Comparison of ENCODE assay signal across 9 mouse cellular contexts in the genomic region with DNA sequence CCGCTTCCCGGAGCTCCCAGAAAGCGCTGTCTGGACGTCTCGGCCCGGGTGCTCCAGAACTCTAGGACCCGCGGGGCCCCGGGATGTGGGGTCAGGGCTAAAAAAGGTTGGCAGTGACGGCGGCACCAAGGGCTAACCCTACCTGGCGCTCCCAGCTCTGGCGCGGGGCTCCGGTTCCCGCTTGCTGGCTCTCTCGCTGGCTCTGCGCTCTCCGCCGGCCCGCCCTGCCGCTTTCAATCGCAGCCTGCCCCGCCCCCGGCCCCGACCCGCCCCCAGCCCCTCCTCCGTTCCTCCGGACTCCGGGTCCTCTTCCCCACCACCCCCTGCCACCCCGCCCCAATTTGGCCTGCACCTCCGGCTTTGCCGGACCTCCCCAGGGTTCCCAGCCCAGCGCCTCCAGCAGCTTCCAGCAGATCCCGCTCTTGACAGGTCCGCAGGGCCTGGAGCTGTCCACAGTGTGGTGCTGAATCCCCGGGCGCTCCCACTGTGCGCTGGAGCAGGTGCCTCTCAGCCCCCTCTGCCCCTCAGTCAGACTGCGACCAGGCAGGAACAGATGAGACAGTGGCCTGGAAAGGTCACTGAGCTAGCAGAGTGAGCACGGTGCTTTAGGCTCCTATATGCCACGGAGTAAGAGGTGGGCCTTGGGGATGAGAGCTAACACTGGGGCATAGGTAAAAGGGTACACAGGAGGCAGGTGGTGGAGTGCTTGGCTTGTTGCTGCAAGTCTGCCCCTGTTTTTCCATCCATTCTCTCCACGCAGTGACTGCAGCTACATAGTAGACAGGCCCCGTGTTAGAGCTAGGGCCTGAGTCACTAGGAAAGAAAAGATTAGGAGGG. TPM values are rescaled to one million over a fixed set of nuclear protein-coding genes. Genes with fewer than 3 reads are reported as not detected.
DNase-seq lines count a peak whose midpoint lies in the region; ATAC-seq and TF ChIP-seq lines count a peak whose summit lies in the region.
"Had no signal": no experiment of that assay in that cellular context is flagged by ENCODE, and none has a peak within 500 bp of the region (broad histone marks: within the 10 kb centered on the region; RNA-seq: fewer than 3 reads in every experiment).

Gene Grm2 (minus strand): TSS at position 199 of the 837 bp plus-strand sequence.

- H3K4me3 ChIP-seq in ES-Bruce4 (ENCODE audit: low read depth, low read length): peak within 1 kb of the TSS; percentile 65
- peak within 1 kb of the TSS; percentile 42 for H3K4me3 ChIP-seq in forebrain, embryonic 14.5 days (ENCODE audit: low read depth, low read length)
- peak within 1 kb of the TSS; percentile 48 for H3K4me3 ChIP-seq in hindbrain, embryonic 12.5 days
- peak within 1 kb of the TSS; percentile 24 for H3K4me3 ChIP-seq in stomach, embryonic 15.5 days (replicated peaks)
- H3K4me3 ChIP-seq: erythroblast, embryonic 14.5 days had no signal

- H3K9me3 ChIP-seq in ES-Bruce4 (replicated peaks; ENCODE audit: control insufficient read depth, insufficient read depth, low read length, poor library complexity, severe bottlenecking): peaks cover 3% of the 10 kb centered on the region; the same call in 1 of the 2 replicates
- H3K9me3 ChIP-seq in forebrain, embryonic 14.5 days (replicated peaks; ENCODE audit: control insufficient read depth, low read length): no peaks in the 10 kb centered on the region
- H3K9me3 ChIP-seq in hindbrain, embryonic 12.5 days (replicated peaks): no peaks in the 10 kb centered on the region
- no peaks in the 10 kb centered on the region for H3K9me3 ChIP-seq in stomach, embryonic 15.5 days

- H3K9ac ChIP-seq in ES-Bruce4 (ENCODE audit: low read depth, poor library complexity, severe bottlenecking): 0 out of 2 replicates have a peak within 1 kb of the TSS, but pooled peaks have one; percentile 24
- peak within 1 kb of the TSS; percentile 64 for H3K9ac ChIP-seq in forebrain, embryonic 14.5 days (ENCODE audit: low read length)
- H3K9ac ChIP-seq in hindbrain, embryonic 12.5 days: peak within 1 kb of the TSS; percentile 61
- H3K9ac ChIP-seq in stomach, embryonic 15.5 days: no peak within 1 kb of the TSS

- peak within 1 kb of the TSS; percentile 77 for H3K4me2 ChIP-seq in forebrain, embryonic 14.5 days (ENCODE audit: low read length)
- peak within 1 kb of the TSS; percentile 84 for H3K4me2 ChIP-seq in hindbrain, embryonic 12.5 days (replicated peaks)
- H3K4me2 ChIP-seq in stomach, embryonic 15.5 days: peak within 1 kb of the TSS; percentile 61

- no peak for TF ChIP-seq CTCF in ES-Bruce4 (IDR thresholded peaks at IDR 0.05; ENCODE audit: low read depth, low read length)

- peaks cover 4% of the 10 kb centered on the region; the same call in 1 of the 2 replicates for H3K27me3 ChIP-seq in ES-Bruce4 (ENCODE audit: control insufficient read depth, insufficient read depth, low read length, poor library complexity, severe bottlenecking)
- H3K27me3 ChIP-seq in forebrain, embryonic 14.5 days (replicated peaks; ENCODE audit: control insufficient read depth, insufficient read depth, low read length): 0 out of 2 replicates have a peak, but pooled peaks cover 10% of the 10 kb centered on the region
- peaks cover 19% of the 10 kb centered on the region for H3K27me3 ChIP-seq in hindbrain, embryonic 12.5 days
- peaks cover 21% of the 10 kb centered on the region for H3K27me3 ChIP-seq in stomach, embryonic 15.5 days (replicated peaks)

- H3K4me1 ChIP-seq in ES-Bruce4 (ENCODE audit: control insufficient read depth, insufficient read depth, low read length): no peaks in the 10 kb centered on the region
- H3K4me1 ChIP-seq in forebrain, embryonic 14.5 days (ENCODE audit: control insufficient read depth, insufficient read depth, low read length): no peaks in the 10 kb centered on the region
- H3K4me1 ChIP-seq in hindbrain, embryonic 12.5 days: peaks cover 33% of the 10 kb centered on the region
- peaks cover 9% of the 10 kb centered on the region; the same call in 1 of the 2 replicates for H3K4me1 ChIP-seq in stomach, embryonic 15.5 days

- peaks cover 7% of the 10 kb centered on the region; the same call in 1 of the 2 replicates for H3K36me3 ChIP-seq in ES-Bruce4 (ENCODE audit: control insufficient read depth, insufficient read depth, low read length, poor library complexity, severe bottlenecking)
- peaks cover 24% of the 10 kb centered on the region for H3K36me3 ChIP-seq in forebrain, embryonic 14.5 days (ENCODE audit: control insufficient read depth, insufficient read depth, low read length)
- peaks cover 22% of the 10 kb centered on the region for H3K36me3 ChIP-seq in hindbrain, embryonic 12.5 days
- H3K36me3 ChIP-seq in stomach, embryonic 15.5 days: peaks cover 19% of the 10 kb centered on the region

- peak; percentile 74 for DNase-seq in adrenal gland, adult 2 months
- DNase-seq in forebrain, embryonic 14.5 days (ENCODE audit: low spot score): peak; percentile 65
- no peak for DNase-seq in left cerebral cortex, adult 8-10 months (ENCODE audit: low spot score in 2 of 2)
- peak; percentile 56 for DNase-seq in lung, postnatal 36 days
- DNase-seq in right cerebral cortex, postnatal 25 days: no peak

- no peak within 1 kb of the TSS for H3K27ac ChIP-seq in ES-Bruce4 (ENCODE audit: insufficient read depth, low read length)
- H3K27ac ChIP-seq in forebrain, embryonic 14.5 days (ENCODE audit: low read depth, low read length): 0 out of 2 replicates have a peak within 1 kb of the TSS, but pooled peaks have one; percentile 44
- H3K27ac ChIP-seq in hindbrain, embryonic 12.5 days: peak within 1 kb of the TSS; percentile 48; the same call in 1 of the 2 replicates
- H3K27ac ChIP-seq in stomach, embryonic 15.5 days: no peak within 1 kb of the TSS

- no peak for TF ChIP-seq POLR2A in ES-Bruce4 (IDR thresholded peaks at IDR 0.05; ENCODE audit: insufficient read depth, low read length)

- 1% methylated on average over 38 of the region's 44 CpGs for WGBS in forebrain, embryonic 14.5 days
- under 1% methylated on average over 42 of the region's 44 CpGs for WGBS in hindbrain, embryonic 12.5 days
- 1% methylated on average over 42 of the region's 44 CpGs for WGBS in stomach, embryonic 15.5 days

- no peak; the same call in 1 of the 2 replicates for TF ChIP-seq EP300 in ES-Bruce4 (IDR thresholded peaks at IDR 0.05; ENCODE audit: insufficient read depth, low read depth, low read length)

- ATAC-seq in forebrain, embryonic 14.5 days: peak; percentile 68
- ATAC-seq in hindbrain, embryonic 12.5 days (ENCODE audit: low FRiP score): peak; percentile 78
- peak; percentile 68 for ATAC-seq in stomach, embryonic 15.5 days (ENCODE audit: insufficient read depth, low FRiP score, low read depth)

RNA-seq across cellular contexts. Expression of gene Grm2, which starts in this region (rescaled TPM):
- polyA plus RNA-seq in ES-Bruce4 (2011; ENCODE audit: insufficient read depth, insufficient read length, low read depth, missing spikeins): not detected in 2 replicates
- total RNA-seq in adrenal gland, adult 2 months (2021): not detected
- not detected in 2 replicates for polyA plus RNA-seq in adrenal gland, adult 2 months (2012; rRNA removed)
- 6.7 and 10.4 TPM in 2 replicates for polyA plus RNA-seq in forebrain, embryonic 14.5 days (2014; fragmentation: Nextera tagmentation; extraction: Ambion mirVana)
- polyA plus RNA-seq in hindbrain, embryonic 12.5 days (2016; fragmentation: Nextera tagmentation; extraction: Ambion mirVana): 4.4 and 4.7 TPM in 2 replicates
- total RNA-seq in left cerebral cortex, adult 8-10 months (2022): 10 to 100 TPM; 42.5 to 59.1 (median 45.4) TPM
- not detected in 2 replicates for polyA plus RNA-seq in stomach, embryonic 15.5 days (2015; fragmentation: Nextera tagmentation; extraction: Ambion mirVana)
- polyA plus RNA-seq: erythroblast, embryonic 14.5 days had no signal

Comparison
In these comparisons a context has a peak if more than half of its experiments do, and no peak if none do; other contexts are left out.
1. RNA of gene Grm2 (total RNA-seq): 42.5 to 59.1 TPM in left cerebral cortex, adult 8-10 months; not detected in adrenal gland, adult 2 months; every median in the first group is over 10 times any median in the second.
2. Peak in DNase-seq in adrenal gland, adult 2 months; RNA of the gene not detected or under 1 TPM.
3. Peak in ATAC-seq, H3K4me3 ChIP-seq and H3K4me2 ChIP-seq in stomach, embryonic 15.5 days; RNA of the gene not detected or under 1 TPM.
4. H3K27ac ChIP-seq: peak in forebrain, embryonic 14.5 days (single experiment) and hindbrain, embryonic 12.5 days (single experiment); none in ES-Bruce4 (single experiment) and stomach, embryonic 15.5 days (single experiment).
5. DNase-seq: peak in forebrain, embryonic 14.5 days (single experiment) and lung, postnatal 36 days (single experiment); none in left cerebral cortex, adult 8-10 months (0 of 2) and right cerebral cortex, postnatal 25 days (single experiment).
6. Peak in every context shown above with its lines, with median percentiles within 50 percentile points of each other: H3K4me3 ChIP-seq, ATAC-seq and H3K4me2 ChIP-seq.